Mouse (Mus musculus) c-Kit-positive CD71-positive TER-119-negative erythroid progenitor cells, embryonic 14.5 days (primary cell): ENCODE results near the gene Rapgef4.
A peak's percentile ranks its signal among the peaks of the same experiment; 100 is the strongest.

Experiments used
- DNase-seq: peaks from one replicate; pipeline ENCODE4 v3.0.0-alpha.2; 2013; ENCODE audit warnings: low read depth

Gene Rapgef4

DNA sequence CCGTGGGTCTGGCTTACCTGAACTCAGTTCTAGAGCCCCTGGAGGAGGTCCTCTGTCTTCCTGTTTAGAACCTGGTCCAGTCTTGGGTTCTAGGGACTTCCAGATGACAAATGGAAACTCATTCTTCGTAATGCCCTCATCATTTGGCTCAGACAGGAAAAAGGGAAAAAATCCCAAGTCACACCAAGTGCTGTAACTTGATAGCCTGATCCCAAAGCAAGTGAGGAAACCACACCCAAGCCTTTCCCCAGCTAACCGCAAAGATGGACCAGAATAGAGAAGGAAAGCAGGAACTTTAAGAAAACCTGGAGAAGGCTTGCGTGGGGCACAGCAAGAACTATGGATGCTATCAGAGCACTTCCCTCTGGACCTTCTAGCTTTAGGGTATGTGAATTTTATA, 167.6 kb downstream of the Rapgef4 start:
- no peak for DNase-seq

DNA sequence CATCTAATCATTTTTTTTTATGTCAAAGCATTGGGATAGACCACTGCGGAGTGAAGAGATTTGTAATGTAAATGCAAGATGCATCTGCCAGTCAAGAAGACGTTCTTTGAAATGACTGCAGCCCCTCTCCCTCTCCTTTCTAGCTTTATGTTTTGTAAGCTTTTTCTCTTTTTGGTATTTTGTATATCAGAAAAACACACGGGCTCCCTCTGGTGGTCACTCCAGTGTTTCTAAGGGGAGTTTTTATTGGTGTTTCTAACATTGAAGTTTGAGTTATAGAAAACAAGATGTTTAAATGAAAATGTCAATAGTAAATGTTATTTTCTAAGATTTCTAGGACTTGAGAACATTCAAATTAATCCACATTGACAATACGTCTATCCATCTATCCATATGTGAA, 168.0 kb downstream of the Rapgef4 start:
- peak; percentile 21 for DNase-seq

GRCm38 (mm10) chr2:72151792-72152554, 170.9 kb downstream of the Rapgef4 start:
- peak; percentile 17 for DNase-seq

DNA sequence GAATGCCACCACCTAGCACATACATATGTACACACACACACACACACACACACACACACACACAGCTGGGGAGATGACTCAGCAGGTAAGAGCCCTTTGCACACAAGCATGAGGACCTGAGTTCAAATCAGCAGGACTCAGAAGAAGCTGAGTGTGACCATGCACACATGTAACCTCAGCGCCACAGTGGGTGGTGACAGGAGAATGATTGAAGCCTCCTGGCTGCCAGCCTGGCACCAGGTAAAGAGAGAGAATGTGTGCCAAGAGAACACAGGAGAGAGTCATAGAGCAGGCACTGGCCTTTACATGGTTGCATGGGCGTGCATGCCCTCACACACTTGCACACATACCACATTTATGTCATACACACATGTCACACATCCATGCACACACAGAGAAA, 171.7 kb downstream of the Rapgef4 start:
- no peak for DNase-seq

GRCm38 (mm10) chr2:72153851-72154250, 172.8 kb downstream of the Rapgef4 start:
- DNase-seq: no peak

DNA sequence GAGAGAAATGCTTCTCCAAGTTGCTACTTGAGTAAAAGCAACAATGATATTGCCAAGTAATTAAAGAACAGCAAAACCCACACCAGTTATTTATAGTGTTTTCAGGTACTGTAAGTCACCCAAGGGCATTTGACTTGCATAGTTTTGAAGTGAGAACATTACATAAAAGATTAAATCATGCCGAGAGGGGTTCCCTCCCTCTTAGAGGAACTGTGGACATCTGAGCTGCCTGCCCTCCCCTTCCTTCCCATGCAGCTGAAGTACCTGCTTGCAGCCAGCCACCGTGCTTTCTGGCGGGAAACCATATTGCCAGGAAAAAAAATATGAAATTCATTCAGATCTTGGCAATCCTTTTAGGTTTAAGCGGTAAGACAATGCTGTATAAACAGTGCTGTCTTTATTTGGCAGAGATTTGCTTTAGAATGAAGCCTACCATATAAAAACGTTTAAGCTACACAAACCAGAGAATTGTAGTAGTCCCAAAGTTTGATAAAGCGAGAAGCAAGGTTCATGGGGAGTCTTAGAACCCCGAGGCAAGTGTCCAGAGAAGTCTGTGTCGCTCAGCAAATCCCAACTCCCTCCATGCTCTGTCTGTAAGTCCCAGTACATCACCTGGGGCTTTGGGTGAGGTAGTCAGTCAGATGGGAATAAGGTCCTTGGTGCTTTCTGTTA, 174.2 kb downstream of the Rapgef4 start:
- no peak for DNase-seq

DNA sequence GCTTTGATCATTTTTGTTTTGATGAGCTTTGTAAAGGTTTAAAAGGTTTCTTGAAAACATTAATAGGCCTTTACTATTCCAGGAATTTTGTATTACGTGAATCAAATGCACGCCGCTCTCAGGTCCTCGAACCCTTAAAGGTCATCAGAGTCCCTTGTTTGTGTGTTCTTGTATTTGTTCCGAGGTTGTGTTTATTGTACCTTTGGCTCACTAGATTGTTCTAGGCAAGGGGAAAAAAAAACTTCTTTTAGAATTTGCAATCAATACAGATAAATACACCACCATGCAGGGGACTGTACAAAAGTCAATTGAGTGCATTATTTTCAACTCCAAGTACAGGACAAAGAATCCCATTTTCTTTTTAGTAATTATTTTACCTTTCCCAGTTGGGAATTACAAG, 175.4 kb downstream of the Rapgef4 start:
- DNase-seq: no peak

GRCm38 (mm10) chr2:72157561-72157960, 176.5 kb downstream of the Rapgef4 start:
- no peak for DNase-seq

- DNase-seq: no peak
These were observed 177.0 kb downstream of the Rapgef4 start for GRCm38 (mm10) chr2:72158045-72158444.

GRCm38 (mm10) chr2:72158691-72159225, 177.7 kb downstream of the Rapgef4 start:
- no peak for DNase-seq

- DNase-seq: no peak
These were observed 178.2 kb downstream of the Rapgef4 start for GRCm38 (mm10) chr2:72159281-72159680.

GRCm38 (mm10) chr2:72165136-72165854, 184.3 kb downstream of the Rapgef4 start:
- no peak for DNase-seq

- no peak for DNase-seq
These were observed 188.5 kb downstream of the Rapgef4 start for GRCm38 (mm10) chr2:72169451-72170100.

DNA sequence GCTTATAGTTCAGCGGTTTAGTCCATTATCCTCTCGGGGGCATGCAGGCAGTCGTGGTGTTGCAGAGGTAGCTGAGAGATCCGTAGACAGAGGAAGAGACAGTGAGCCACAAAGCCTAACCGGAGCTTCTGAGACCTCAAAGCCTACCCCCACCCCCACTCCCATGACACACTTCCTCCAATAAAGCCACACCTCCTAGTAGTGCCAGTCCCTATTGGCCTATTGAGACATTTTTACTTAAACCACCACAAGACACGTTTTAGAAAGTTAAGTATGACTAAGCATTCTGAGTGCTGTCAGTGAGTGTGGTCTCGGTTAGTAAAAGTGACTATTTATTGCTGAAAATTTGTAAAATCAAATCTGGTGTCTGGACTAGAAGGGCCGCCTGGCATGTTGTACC, 189.5 kb downstream of the Rapgef4 start:
- peak; percentile 21 for DNase-seq

GRCm38 (mm10) chr2:72171204-72171603, 190.2 kb downstream of the Rapgef4 start:
- no peak for DNase-seq

DNA sequence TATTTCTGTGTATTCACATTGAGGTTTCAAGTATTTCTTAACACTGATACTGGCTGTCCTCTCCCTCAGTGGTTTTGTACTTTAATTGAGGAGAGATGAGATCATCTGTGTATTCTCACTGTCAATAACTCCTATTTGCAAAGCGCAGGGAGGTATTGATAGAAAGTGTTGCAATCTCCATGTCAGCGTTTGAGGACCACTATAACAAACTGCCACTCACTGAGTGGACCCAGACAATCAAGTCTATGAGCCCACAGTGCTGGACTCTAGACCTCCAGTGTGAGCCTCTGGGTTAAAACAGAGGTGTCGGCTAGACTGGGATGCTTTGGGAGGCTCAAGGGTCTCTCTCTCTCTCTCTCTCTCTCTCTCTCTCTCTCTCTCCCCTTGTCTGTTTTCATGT, 192.0 kb downstream of the Rapgef4 start:
- no peak for DNase-seq

DNA sequence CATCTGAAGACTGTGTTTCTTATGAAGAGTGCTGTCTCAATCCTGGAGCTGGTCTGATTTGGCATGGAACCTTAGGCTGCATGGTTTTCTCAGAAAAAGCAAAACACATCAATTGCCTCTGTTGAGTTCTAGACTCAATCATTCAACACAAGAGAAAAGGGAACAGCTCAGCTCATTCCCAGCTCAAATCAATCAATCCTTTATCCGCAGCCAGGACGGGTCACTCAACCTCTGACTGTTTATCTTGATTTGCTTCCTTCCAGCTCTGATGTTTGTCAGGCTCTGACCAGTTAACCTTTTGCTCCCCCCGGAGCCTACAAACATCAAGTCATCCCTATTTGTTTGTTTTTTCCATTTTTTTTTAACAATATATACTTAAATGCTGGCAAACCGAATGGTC, 192.8 kb downstream of the Rapgef4 start:
- DNase-seq: no peak

DNA sequence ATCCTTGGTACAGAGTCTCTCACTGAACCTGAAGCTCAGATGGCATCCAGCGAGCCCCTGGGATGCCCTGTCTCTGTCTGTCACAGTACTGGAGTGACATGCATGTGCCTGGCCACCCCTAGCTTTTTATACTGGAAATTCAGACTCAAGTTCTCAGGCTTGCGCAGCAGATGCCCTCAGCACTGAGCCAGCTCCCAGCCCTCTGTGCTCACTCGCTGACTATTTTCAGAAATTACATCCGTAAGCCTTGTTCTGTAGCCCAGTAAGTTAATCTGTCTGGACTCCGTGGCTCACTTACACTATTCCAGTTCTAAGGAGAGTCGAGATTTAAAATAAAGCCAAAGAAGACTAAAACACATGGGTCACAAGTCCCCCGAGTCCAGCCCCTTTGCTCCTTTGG, 194.5 kb downstream of the Rapgef4 start:
- DNase-seq: no peak

DNA sequence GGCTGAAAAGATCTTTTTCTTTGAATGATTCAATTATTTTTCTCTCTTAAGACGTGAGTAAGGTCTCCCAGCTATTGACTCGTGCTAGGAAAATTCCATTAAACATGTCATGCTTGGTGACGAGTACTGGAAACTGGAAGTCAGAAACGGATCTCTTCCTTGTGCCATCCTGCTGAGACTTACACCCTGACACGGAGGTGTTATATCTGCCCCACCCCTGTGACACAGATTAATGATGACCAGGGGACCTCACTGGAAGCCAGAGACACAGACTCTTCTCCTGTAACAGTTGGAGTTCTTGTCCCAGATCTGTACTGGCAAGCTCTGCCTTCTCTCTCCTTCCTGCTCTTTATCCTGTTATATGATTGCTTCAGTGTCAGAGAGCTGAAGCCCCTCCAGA, 194.9 kb downstream of the Rapgef4 start:
- DNase-seq: no peak

GRCm38 (mm10) chr2:72177214-72178023, 196.4 kb downstream of the Rapgef4 start:
- DNase-seq: no peak

- no peak for DNase-seq
These were observed 197.0 kb downstream of the Rapgef4 start for GRCm38 (mm10) chr2:72178025-72178424.
